Mouse (Mus musculus) embryonic fibroblast, embryonic 13.5 days (primary cell): ENCODE measurements around the gene Tspyl2. TPM values are rescaled to one million over a fixed set of nuclear protein-coding genes. Genes with fewer than 3 reads are reported as not detected.
A peak's percentile ranks its signal among the peaks of the same experiment; 100 is the strongest.
"Not testable (repeated sequence)": the region's sequence is repeated elsewhere in the genome, so short reads cannot be mapped to it uniquely, and the experiment has no call there.

Experiments
- H3K27ac ChIP-seq: 2 replicates; pipeline ENCODE4 v1.5.1; 2012; ENCODE audit warnings: low read length, control low read depth, inconsistent platforms; ENCODE audit not compliant: insufficient read depth
- H3K4me1 ChIP-seq: 2 replicates; pipeline ENCODE4 v1.6.1; 2011; ENCODE audit warnings: low read length; ENCODE audit not compliant: control insufficient read depth, insufficient read depth
- H3K4me3 ChIP-seq: 2 replicates; pipeline ENCODE4 v1.5.1; 2011; ENCODE audit warnings: mild to moderate bottlenecking, control low read depth, low read length; ENCODE audit not compliant: insufficient read depth
- CTCF ChIP-seq: IDR thresholded peaks from 2 replicates; pipeline ENCODE4 v1.5.1; 2011; ENCODE audit warnings: mild to moderate bottlenecking, control low read depth, low read length, moderate library complexity, borderline replicate concordance; ENCODE audit not compliant: insufficient read depth
- POLR2A ChIP-seq: IDR thresholded peaks from 2 replicates; pipeline ENCODE4 v1.6.1; 2011; ENCODE audit warnings: low read depth, mild to moderate bottlenecking, control low read depth, low read length, moderate library complexity
- polyA plus RNA-seq: library from polyadenylated mRNA; stranded (reverse); fragments of >200 nt; gene quantifications from 2 replicates; pipeline ENCODE4 v1.2.4, GENCODE M21; 2011; ENCODE audit warnings: low read depth; ENCODE audit not compliant: missing spikeins, insufficient read length

Gene Tspyl2
- polyA plus RNA-seq, 1 experiment: 38.6 TPM

DNA sequence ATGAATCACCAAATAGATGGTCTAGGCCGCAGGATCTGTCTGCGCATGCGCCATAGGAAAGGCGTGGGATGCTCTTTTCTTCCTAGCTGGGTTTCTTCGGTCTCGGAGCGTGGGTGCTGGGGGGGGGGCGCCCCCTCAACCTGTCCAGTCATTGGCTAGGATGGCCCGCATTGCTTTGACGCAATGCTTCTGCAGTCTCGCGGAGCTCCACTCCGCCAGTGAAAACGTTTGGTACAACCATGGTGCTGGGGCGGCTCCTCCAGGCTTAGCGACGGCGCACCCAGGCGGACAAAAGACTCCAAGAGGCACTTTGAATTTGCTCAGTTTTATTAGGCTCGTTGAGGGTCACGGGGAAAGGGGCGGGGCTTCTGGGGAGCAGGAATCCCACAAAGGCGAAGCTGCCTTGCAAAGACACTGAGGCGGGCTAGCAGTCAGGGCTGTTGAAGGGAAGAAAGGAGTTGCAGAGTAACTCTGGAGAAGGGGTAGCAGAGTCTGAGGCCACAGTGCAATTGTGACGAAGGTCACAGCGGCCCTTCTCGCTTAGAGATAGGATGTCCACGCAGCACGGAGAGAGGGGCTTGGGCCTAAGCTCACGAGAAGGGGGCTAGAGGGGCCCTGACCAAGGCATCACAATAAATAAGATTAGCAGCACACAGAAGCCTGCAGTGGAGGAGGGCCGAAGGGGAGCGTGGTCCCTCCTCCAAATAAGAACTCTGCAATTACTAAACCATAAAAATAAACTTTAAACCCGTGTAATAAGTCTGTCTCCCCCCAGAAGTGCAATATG lies 5.5 kb downstream of the Tspyl2 start:
- H3K4me1 ChIP-seq: peaks cover 8% of the 10 kb centered on the region; the same call in 1 of the 2 replicates
- H3K4me3 ChIP-seq: peak overlapping the region; percentile 11; the same call in 1 of the 2 replicates
- TF ChIP-seq POLR2A: peak; percentile 52
- TF ChIP-seq CTCF: no peak
- H3K27ac ChIP-seq: peak overlapping the region; percentile 78

DNA sequence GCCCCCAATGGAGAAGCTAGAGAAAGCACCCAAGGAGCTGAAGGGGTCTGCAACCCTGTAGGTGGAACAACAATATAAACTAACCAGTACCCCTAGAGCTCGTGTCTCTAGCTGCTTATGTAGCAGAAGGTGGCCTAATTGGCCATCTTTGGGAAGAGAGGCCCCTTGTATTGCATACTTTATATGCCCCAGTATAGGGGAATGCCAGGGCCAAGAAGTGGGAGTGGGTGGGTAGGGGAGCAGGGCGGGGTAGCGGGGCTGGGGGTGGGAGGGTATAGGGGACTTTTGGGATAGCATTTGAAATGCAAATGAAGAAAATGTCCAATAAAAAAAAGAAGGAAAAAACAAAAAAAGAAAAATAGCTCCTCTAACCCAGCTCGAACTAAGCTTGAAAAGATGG lies 6.1 kb downstream of the Tspyl2 start:
- H3K4me3 ChIP-seq, H3K27ac ChIP-seq: not testable (repeated sequence)

DNA sequence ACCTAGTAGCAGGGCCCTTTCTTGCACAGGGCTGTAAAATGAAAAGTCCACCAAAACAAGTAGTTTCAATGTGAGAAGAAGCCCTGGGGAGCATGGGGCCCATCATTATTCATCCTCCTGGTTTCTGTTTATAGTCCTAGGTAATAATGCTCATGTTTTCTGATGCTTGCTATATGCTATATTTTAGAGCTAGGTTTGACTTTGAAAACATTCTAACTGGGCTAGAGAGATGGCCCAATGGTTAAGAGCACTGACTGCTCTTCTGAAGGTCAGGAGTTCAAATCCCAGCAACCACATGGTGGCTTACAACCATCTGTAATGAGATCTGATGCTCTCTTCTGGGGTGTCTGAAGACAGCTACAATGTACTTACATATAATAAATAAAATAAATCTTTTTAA lies 12.8 kb downstream of the Tspyl2 start:
- not testable (repeated sequence) for H3K4me1 ChIP-seq, H3K27ac ChIP-seq, H3K4me3 ChIP-seq

More for the DNA sequence above, 6.1 kb downstream of the Tspyl2 start:
- H3K4me1 ChIP-seq: not testable (repeated sequence)

DNA sequence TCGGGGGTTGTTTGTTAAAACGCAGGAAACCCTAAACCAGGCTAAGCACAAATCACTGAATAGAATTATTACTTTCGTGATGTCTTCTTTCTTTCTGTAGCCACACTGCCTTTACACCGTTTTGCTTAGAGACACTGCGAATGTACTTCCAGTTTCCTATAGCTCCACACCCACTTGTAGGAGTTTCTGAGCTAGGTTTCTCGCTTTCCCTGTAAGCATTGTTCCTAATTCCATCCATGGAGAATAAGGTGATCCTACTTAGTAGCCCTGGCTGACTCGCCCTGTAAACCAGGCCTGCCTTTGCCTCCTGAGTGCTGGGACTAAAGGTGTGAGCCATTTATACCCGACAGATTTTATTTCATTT lies 14.6 kb downstream of the Tspyl2 start:
- peaks cover 2% of the 10 kb centered on the region; the same call in 1 of the 2 replicates for H3K4me1 ChIP-seq
- no peak overlapping the region for H3K4me3 ChIP-seq
- no peak overlapping the region for H3K27ac ChIP-seq
- TF ChIP-seq CTCF (no peak), POLR2A (no peak; the same call in 1 of the 2 replicates)

DNA sequence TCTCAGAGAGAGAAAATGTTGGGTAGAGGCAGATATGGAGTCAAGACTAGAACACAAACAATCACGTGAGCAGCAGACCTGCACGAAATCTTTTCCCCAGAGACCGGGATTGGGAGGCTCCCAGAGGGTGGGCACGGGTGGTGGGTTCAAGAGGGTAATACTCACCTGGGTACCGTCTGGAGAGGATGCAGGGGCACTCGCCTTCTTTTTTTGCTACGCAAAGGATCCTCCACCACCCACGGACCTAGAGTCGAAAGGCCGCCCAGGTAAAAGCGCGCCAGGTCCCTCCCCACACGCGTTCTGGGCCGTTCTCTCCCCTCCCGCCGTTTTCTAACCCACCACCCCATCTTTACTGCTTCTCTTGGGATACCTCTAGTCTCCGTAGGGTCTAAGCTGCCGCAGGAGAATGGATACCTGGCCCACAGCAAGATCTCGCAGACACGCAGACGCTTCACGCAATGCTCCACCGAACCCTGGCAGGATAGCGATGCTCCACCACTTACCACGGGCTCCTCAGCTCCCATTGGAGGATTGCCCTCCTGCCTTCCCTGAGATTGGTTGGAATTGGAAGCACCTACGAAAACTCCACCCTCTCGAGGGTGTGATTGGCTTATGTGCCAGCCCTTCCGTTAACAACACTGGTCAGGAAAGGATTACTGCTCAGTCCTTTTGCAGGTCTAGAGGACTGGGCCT lies 15.1 kb downstream of the Tspyl2 start, which contains the start of gene Kantr:
Kantr (minus strand) TSS at position 500 of the 693 bp plus-strand sequence.
- TF ChIP-seq POLR2A: peak; percentile 73
- TF ChIP-seq CTCF: no peak
- Histone ChIP-seq H3K27ac (no peak within 1 kb of the TSS), H3K4me3 (peak within 1 kb of the TSS; percentile 78), H3K4me1 (peaks cover 2% of the 10 kb centered on the region; the same call in 1 of the 2 replicates)

DNA sequence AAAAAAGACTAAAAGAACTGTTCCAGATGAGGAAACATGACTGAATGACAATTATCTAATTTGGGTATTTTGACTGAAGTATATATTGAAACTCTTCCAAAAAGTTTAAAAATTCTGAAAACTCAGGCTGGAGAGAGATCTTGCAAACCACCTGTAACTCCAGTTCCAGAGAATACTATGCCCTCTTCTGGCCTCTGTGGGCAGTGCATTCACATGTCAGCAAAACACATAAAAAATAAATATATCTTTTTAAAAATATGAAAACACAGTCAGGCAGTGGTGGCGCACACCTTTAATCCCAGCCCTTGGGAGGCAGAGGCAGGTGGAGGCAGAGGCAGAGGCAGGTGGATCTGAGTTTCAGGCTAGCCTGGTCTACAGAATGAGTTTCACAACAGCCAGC lies 18.6 kb downstream of the Tspyl2 start:
- Histone ChIP-seq H3K4me3 (no peak overlapping the region), H3K27ac (no peak overlapping the region), H3K4me1 (peaks cover 2% of the 10 kb centered on the region; the same call in 1 of the 2 replicates)
- TF ChIP-seq POLR2A (no peak), CTCF (no peak)

DNA sequence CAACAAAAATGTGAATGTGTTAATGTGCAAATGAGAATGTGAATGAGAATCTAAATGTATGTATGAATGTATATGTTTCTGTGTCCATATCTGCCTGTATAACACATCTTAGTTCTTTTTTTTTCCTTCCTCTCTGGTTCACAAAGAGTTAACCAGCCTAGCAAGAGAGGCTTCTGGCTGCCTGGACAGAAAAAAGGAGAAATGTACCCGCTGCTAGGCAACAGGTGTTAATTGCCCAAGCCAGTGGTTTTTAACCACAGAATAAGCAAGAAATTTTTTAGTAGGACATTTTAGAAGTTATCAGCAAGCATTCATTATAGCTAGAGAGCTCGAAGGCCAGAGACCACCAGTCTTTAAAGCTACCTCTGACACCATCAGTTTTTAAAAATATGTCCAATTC lies 19.4 kb downstream of the Tspyl2 start:
- H3K4me1 ChIP-seq: peaks cover 1% of the 10 kb centered on the region; the same call in 1 of the 2 replicates
- no peak for TF ChIP-seq POLR2A
- no peak for TF ChIP-seq CTCF
- no peak overlapping the region for H3K27ac ChIP-seq
- H3K4me3 ChIP-seq: no peak overlapping the region

DNA sequence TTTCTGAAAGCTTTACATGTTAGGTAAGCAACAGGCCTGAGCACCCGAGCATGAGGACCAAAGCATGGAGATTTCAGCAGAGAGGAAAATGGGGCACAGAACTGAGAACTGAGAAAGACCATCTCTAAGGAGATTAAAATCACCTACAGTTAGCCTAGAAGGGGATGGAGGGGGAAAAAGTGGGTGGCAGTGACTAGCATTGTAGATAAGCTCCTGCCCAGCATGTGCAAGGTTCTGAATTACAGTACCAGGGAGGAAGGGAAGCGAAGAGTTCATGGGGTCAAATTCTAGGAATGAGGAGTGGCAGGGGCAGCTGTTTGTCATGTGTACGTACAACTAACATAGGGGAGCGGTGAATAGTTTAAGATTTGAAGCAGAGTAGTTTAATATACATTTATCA lies 21.7 kb downstream of the Tspyl2 start:
- no peak overlapping the region for H3K4me3 ChIP-seq
- H3K27ac ChIP-seq: no peak overlapping the region
- TF ChIP-seq CTCF (no peak), POLR2A (no peak)
- no peaks in the 10 kb centered on the region for H3K4me1 ChIP-seq

DNA sequence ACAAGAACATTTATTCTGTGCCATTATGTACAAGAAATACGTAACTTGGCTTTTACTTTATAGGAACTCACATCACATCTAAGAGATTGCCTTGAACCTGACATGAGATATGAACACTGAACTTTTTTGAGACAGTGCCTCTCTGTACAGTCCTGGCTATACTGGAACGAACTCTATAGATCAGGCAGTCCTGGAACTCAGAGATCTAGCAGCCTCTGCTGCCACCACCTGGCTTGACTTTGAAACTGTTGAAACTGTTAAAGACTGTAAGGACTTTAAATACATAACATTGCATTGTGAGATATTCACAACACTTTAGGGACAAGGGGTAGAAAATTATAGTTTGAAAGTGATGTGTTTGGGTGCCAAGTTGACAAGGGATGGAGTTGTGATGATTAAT lies 34.3 kb downstream of the Tspyl2 start:
- TF ChIP-seq POLR2A (no peak), CTCF (no peak)
- Histone ChIP-seq H3K4me1 (no peaks in the 10 kb centered on the region), H3K4me3 (no peak overlapping the region)

DNA sequence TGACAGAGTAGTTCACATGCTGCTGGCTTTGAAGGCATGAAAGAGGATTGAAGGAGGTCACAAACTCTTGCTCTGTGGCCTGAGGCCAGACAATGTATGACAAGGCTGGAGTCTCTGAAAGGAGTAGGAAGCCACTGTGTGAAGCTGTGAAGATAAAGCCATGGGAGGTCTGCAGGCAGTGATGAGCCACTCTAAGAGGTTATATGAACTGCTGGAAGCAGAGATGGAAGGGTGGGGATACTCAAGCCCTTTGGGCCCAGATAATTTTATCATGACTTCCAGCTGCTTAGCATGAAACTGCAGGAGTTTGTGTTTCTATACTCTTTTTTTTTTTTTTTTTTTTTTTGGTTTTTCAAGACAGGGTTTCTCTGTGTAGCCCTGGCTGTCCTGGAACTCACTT lies 34.9 kb downstream of the Tspyl2 start:
- Histone ChIP-seq H3K4me1 (no peaks in the 10 kb centered on the region), H3K27ac (no peak overlapping the region), H3K4me3 (no peak overlapping the region)
- TF ChIP-seq CTCF (no peak), POLR2A (no peak)

More for the DNA sequence above, 34.3 kb downstream of the Tspyl2 start:
- H3K27ac ChIP-seq: no peak overlapping the region
